Mouse (Mus musculus): ENCODE measurements at regions not wholly inside any gene's neighbourhood (a gene's known extent, or its start where the extent isn't known, plus 50 kb on each side); places are given as distances from the start of the nearest gene placed in this dataset.

GRCm38 (mm10) chr17:83908811-83909210 is 61.0 kb upstream of the Haao start:
- H3K36me3 ChIP-seq (ENCODE audit: control insufficient read depth, insufficient read depth, low read length): no peaks in the 10 kb centered on the region
- H3K4me3 ChIP-seq (ENCODE audit: low read depth, low read length): no peak overlapping the region
- no peak overlapping the region for H3K27ac ChIP-seq (ENCODE audit: insufficient read depth, low read depth, low read length)
- no peaks in the 10 kb centered on the region for H3K27me3 ChIP-seq (ENCODE audit: control insufficient read depth, insufficient read depth, low read length)
- WGBS: 81% methylated on average over 6 of the region's 6 CpGs
- TF ChIP-seq POLR2A (IDR thresholded peaks at IDR 0.05; ENCODE audit: low read depth, low read length) (no peak), CTCF (IDR thresholded peaks at IDR 0.05; ENCODE audit: extremely low read depth, insufficient read length, insufficient replicate concordance, low read depth, low read length) (no peak)
- H3K4me1 ChIP-seq (ENCODE audit: control insufficient read depth, insufficient read depth, insufficient read length, low read length): peaks cover 5% of the 10 kb centered on the region; the same call in 1 of the 2 replicates

- Histone ChIP-seq H3K4me1 (ENCODE audit: control insufficient read depth, insufficient read depth, insufficient read length, low read length) (peaks cover 5% of the 10 kb centered on the region; the same call in 1 of the 2 replicates), H3K27me3 (ENCODE audit: control insufficient read depth, insufficient read depth, low read length) (no peaks in the 10 kb centered on the region), H3K27ac (ENCODE audit: insufficient read depth, low read depth, low read length) (no peak overlapping the region), H3K4me3 (ENCODE audit: low read depth, low read length) (no peak overlapping the region), H3K36me3 (ENCODE audit: control insufficient read depth, insufficient read depth, low read length) (no peaks in the 10 kb centered on the region)
- WGBS: 66% methylated on average over 3 of the region's 3 CpGs
- no peak for TF ChIP-seq POLR2A (IDR thresholded peaks at IDR 0.05; ENCODE audit: low read depth, low read length)
- no peak for TF ChIP-seq CTCF (IDR thresholded peaks at IDR 0.05; ENCODE audit: extremely low read depth, insufficient read length, insufficient replicate concordance, low read depth, low read length)
Observed at GRCm38 (mm10) chr17:83907538-83907937, 59.8 kb upstream of the Haao start.

DNA sequence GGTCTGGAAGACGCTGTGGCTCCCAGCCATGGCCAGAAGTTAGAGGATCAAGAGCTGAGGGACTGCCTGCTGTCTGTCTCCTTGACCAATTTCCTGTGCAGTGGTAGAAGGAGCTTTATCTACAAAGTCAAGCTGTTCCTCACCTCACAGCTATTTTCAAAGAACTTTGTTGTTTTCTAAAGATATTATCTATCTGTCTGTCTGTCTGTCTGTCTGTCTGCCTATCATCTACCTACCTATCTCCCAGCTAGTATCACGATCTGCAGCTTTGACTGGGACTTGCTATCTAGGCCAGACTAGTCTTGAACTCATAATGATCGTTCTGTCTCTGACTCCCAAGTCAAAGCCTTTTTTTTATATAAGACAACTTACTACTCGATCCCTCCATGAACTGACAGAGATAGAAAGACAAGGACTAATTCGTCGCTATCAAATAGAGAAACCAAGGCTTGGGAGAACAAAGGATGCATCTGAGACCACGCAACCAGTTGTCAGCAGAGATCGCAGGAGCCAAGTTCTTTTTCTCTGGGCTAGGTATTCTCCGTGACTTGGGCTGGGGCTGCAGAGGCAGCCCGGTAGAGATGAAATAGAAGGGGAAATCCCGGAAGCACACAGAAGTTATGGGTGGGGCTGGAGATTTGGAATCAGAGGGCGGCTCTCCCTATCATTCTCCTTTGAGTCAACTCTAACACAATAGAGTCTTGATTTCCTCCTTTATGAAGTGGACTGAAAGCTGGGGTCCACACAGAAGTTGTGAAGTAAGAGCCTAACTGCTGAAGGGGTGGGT is 59.2 kb upstream of the Haao start:
- no peaks in the 10 kb centered on the region for H3K36me3 ChIP-seq (ENCODE audit: control insufficient read depth, insufficient read depth, low read length)
- H3K4me1 ChIP-seq (ENCODE audit: control insufficient read depth, insufficient read depth, insufficient read length, low read length): peaks cover 5% of the 10 kb centered on the region; the same call in 1 of the 2 replicates
- WGBS: 62% methylated on average over 12 of the region's 12 CpGs
- no peak overlapping the region for H3K27ac ChIP-seq (ENCODE audit: insufficient read depth, low read depth, low read length)
- TF ChIP-seq CTCF (IDR thresholded peaks at IDR 0.05; ENCODE audit: extremely low read depth, insufficient read length, insufficient replicate concordance, low read depth, low read length) (no peak), POLR2A (IDR thresholded peaks at IDR 0.05; ENCODE audit: low read depth, low read length) (no peak)
- H3K4me3 ChIP-seq (ENCODE audit: low read depth, low read length): no peak overlapping the region
- no peaks in the 10 kb centered on the region for H3K27me3 ChIP-seq (ENCODE audit: control insufficient read depth, insufficient read depth, low read length)

- Histone ChIP-seq H3K36me3 (ENCODE audit: control insufficient read depth, insufficient read depth, low read length) (no peaks in the 10 kb centered on the region), H3K27ac (ENCODE audit: insufficient read depth, low read depth, low read length) (no peak overlapping the region), H3K27me3 (ENCODE audit: control insufficient read depth, insufficient read depth, low read length) (no peaks in the 10 kb centered on the region), H3K4me3 (ENCODE audit: low read depth, low read length) (no peak overlapping the region), H3K4me1 (ENCODE audit: control insufficient read depth, insufficient read depth, insufficient read length, low read length) (peaks cover 4% of the 10 kb centered on the region; the same call in 1 of the 2 replicates)
- TF ChIP-seq CTCF (IDR thresholded peaks at IDR 0.05; ENCODE audit: extremely low read depth, insufficient read length, insufficient replicate concordance, low read depth, low read length): peak; percentile 94; the same call in 1 of the 2 replicates
- TF ChIP-seq POLR2A (IDR thresholded peaks at IDR 0.05; ENCODE audit: low read depth, low read length): no peak
- 1% methylated on average over 7 of the region's 7 CpGs for whole genome bisulfite sequencing
Observed at GRCm38 (mm10) chr17:83903467-83903866, 55.7 kb upstream of the Haao start.

DNA sequence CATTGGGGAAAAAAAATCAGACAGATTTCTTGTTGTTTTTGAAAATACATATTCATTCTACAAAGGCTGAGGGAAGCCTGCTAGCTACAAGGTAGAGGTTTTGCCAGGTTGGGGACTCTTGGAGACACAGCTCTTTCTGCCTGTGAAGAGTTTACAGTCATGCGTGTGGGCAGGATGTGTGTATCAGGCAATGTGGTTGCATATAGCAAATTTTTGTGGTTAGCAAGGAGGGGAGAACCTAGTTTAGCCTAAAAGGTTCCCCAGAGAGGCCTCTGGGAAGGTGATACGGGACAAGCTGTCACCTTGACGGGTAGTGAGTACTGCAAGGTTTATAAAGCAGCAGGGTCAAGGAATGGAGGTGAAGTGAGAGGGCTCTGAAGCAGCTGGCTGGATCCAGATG is 54.8 kb upstream of the Haao start:
- Histone ChIP-seq H3K27ac (ENCODE audit: insufficient read depth, low read depth, low read length) (no peak overlapping the region), H3K4me1 (ENCODE audit: control insufficient read depth, insufficient read depth, insufficient read length, low read length) (peaks cover 8% of the 10 kb centered on the region; the same call in 1 of the 2 replicates), H3K27me3 (ENCODE audit: control insufficient read depth, insufficient read depth, low read length) (no peaks in the 10 kb centered on the region), H3K36me3 (ENCODE audit: control insufficient read depth, insufficient read depth, low read length) (no peaks in the 10 kb centered on the region), H3K4me3 (ENCODE audit: low read depth, low read length) (no peak overlapping the region)
- TF ChIP-seq CTCF (IDR thresholded peaks at IDR 0.05; ENCODE audit: extremely low read depth, insufficient read length, insufficient replicate concordance, low read depth, low read length) (no peak), POLR2A (IDR thresholded peaks at IDR 0.05; ENCODE audit: low read depth, low read length) (no peak)
- 79% methylated on average over 3 of the region's 3 CpGs for WGBS

DNA sequence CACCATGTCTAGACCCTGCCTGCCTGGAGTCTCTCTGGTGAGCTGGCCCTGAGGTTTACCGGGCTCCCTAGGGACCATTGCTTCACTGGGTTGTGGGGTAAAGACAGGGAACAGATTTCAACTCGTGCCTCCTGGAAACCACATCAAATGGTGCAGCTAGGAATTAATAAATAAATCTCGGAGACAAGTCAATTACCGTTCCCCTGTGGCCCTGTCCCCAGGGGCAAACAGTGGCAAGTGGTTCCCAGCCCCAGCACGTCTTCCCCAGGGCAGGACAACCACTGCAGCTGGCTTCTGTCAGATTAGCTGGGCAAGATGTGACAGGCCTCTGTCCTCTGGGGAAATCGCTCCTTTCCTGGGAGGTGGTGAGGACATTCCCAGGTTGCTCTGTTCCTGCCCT is 54.3 kb upstream of the Haao start:
- Histone ChIP-seq H3K36me3 (ENCODE audit: control insufficient read depth, insufficient read depth, low read length) (no peaks in the 10 kb centered on the region), H3K4me1 (ENCODE audit: control insufficient read depth, insufficient read depth, insufficient read length, low read length) (peaks cover 8% of the 10 kb centered on the region; the same call in 1 of the 2 replicates), H3K4me3 (ENCODE audit: low read depth, low read length) (no peak overlapping the region), H3K27me3 (ENCODE audit: control insufficient read depth, insufficient read depth, low read length) (no peaks in the 10 kb centered on the region), H3K27ac (ENCODE audit: insufficient read depth, low read depth, low read length) (no peak overlapping the region)
- TF ChIP-seq CTCF (IDR thresholded peaks at IDR 0.05; ENCODE audit: extremely low read depth, insufficient read length, insufficient replicate concordance, low read depth, low read length) (no peak), POLR2A (IDR thresholded peaks at IDR 0.05; ENCODE audit: low read depth, low read length) (no peak)
- WGBS: 81% methylated on average over 6 of the region's 6 CpGs

- Histone ChIP-seq H3K27ac (ENCODE audit: insufficient read depth, low read depth, low read length) (no peak overlapping the region), H3K4me3 (ENCODE audit: low read depth, low read length) (no peak overlapping the region), H3K36me3 (ENCODE audit: control insufficient read depth, insufficient read depth, low read length) (no peaks in the 10 kb centered on the region), H3K4me1 (ENCODE audit: control insufficient read depth, insufficient read depth, insufficient read length, low read length) (peaks cover 8% of the 10 kb centered on the region; the same call in 1 of the 2 replicates), H3K27me3 (ENCODE audit: control insufficient read depth, insufficient read depth, low read length) (no peaks in the 10 kb centered on the region)
- TF ChIP-seq CTCF (IDR thresholded peaks at IDR 0.05; ENCODE audit: extremely low read depth, insufficient read length, insufficient replicate concordance, low read depth, low read length) (no peak), POLR2A (IDR thresholded peaks at IDR 0.05; ENCODE audit: low read depth, low read length) (no peak)
- WGBS: 74% methylated on average over 7 of the region's 7 CpGs
Observed at GRCm38 (mm10) chr17:83899588-83900152, 51.9 kb upstream of the Haao start.

Measured in small intestine, adult 2 months (tissue).